Mouse (Mus musculus) megakaryocyte, embryonic 14.5 days (primary cell): Measurements from ENCODE around the gene Pxdn. TPM values are rescaled to one million over a fixed set of nuclear protein-coding genes. Genes with fewer than 3 reads are reported as not detected.

ENCODE experiments used
- H3K27me3 ChIP-seq: replicated peaks from 2 replicates; pipeline ENCODE3; 2012; ENCODE audit warnings: inconsistent platforms
- H3K36me3 ChIP-seq: replicated peaks from 2 replicates; pipeline ENCODE3; 2012; ENCODE audit warnings: low read length, inconsistent platforms, mixed read lengths
- H3K4me1 ChIP-seq: 2 replicates; pipeline ENCODE4 v1.6.1; 2012; ENCODE audit warnings: inconsistent platforms
- H3K4me3 ChIP-seq: replicated peaks from 2 replicates; pipeline ENCODE3; 2012; ENCODE audit warnings: moderate library complexity, mild to moderate bottlenecking, inconsistent platforms
- H3K9me3 ChIP-seq: 2 replicates; pipeline ENCODE4 v1.6.1; 2012; ENCODE audit warnings: inconsistent platforms
- FLI1 ChIP-seq: IDR thresholded peaks from 2 replicates; pipeline ENCODE4 v1.6.1; 2012; ENCODE audit warnings: low read length, inconsistent platforms, mixed read lengths
- GATA1 ChIP-seq: IDR thresholded peaks from 3 replicates; pipeline ENCODE4 v1.6.1; 2012; ENCODE audit warnings: mixed read lengths, low read length, inconsistent platforms, borderline replicate concordance
- polyA plus RNA-seq: library from polyadenylated mRNA; stranded (reverse); fragments of >175 nt; gene quantifications from 2 replicates; pipeline ENCODE4 v1.2.3, GENCODE M21; 2012; ENCODE audit warnings: low replicate concordance; ENCODE audit not compliant: insufficient read depth

The Pxdn gene
- polyA plus RNA-seq, 1 experiment, result 0.02 TPM

- no peaks in the 10 kb centered on the region for H3K36me3 ChIP-seq
- no peak overlapping the region for H3K4me3 ChIP-seq
- TF ChIP-seq GATA1 (no peak), FLI1 (no peak)
- H3K4me1 ChIP-seq, result no peaks in the 10 kb centered on the region
- H3K27me3 ChIP-seq, result no peaks in the 10 kb centered on the region
- H3K9me3 ChIP-seq, result no peaks in the 10 kb centered on the region; the same call in 1 of the 2 replicates
Measured at GRCm38 (mm10) chr12:30061503-30062117, 124.2 kb downstream of the Pxdn start.

- H3K36me3 ChIP-seq, result no peaks in the 10 kb centered on the region
- TF ChIP-seq GATA1 (no peak), FLI1 (no peak)
- no peaks in the 10 kb centered on the region; the same call in 1 of the 2 replicates for H3K9me3 ChIP-seq
- H3K4me3 ChIP-seq, result no peak overlapping the region
- H3K4me1 ChIP-seq, result no peaks in the 10 kb centered on the region
- H3K27me3 ChIP-seq, result no peaks in the 10 kb centered on the region
Measured at GRCm38 (mm10) chr12:30062118-30062505, 124.7 kb downstream of the Pxdn start.

Other genes starting within 250 kb of the Pxdn start
- not detected in 2 replicates for gene Tpo, start 195.0 kb downstream of the Pxdn start, polyA plus RNA-seq